Comparison of ENCODE assay signal across 18 mouse cellular contexts in genomic region chr11:28327878-28328277, GRCm38 (mm10). TPM values are rescaled to one million over a fixed set of nuclear protein-coding genes. Genes with fewer than 3 reads are reported as not detected.
"Had no signal": no experiment of that assay in that cellular context is flagged by ENCODE, and none has a peak within 500 bp of the region (broad histone marks: within the 10 kb centered on the region; RNA-seq: fewer than 3 reads in every experiment).

No protein-coding gene starts in this region.

- H3K36me3 ChIP-seq: neural tube, embryonic 13.5 days; neural tube, embryonic 15.5 days; stomach, embryonic 15.5 days had no signal

- H3K4me2 ChIP-seq: neural tube, embryonic 13.5 days; neural tube, embryonic 15.5 days; stomach, embryonic 15.5 days had no signal

- H3K4me1 ChIP-seq: neural tube, embryonic 13.5 days; neural tube, embryonic 15.5 days; stomach, embryonic 15.5 days had no signal

- DNase-seq: retina, postnatal 1 day; right cerebral cortex, adult 18-20 months; right cerebral cortex, postnatal 14 days; right cerebral cortex, postnatal 25 days; right cerebral cortex, postnatal 4 days; spleen, adult 18-20 months; thymus, adult 18-20 months; thymus, adult 2 months; thymus, postnatal 14 days; thymus, postnatal 25 days; thymus, postnatal 36 days; thymus, postnatal 4 days had no signal

- H3K27ac ChIP-seq: neural tube, embryonic 13.5 days; neural tube, embryonic 15.5 days; stomach, embryonic 15.5 days; stomach, postnatal 0 days had no signal

- H3K27me3 ChIP-seq: neural tube, embryonic 13.5 days; neural tube, embryonic 15.5 days; stomach, embryonic 15.5 days had no signal

- H3K9ac ChIP-seq: neural tube, embryonic 13.5 days; neural tube, embryonic 15.5 days; stomach, embryonic 15.5 days had no signal

- H3K4me3 ChIP-seq: neural tube, embryonic 13.5 days; neural tube, embryonic 15.5 days; stomach, embryonic 15.5 days had no signal

- H3K9me3 ChIP-seq: neural tube, embryonic 13.5 days; stomach, embryonic 15.5 days had no signal

RNA-seq across cellular contexts. Expression of gene Gm6685, which starts 11.8 kb away (rescaled TPM):
- polyA plus RNA-seq: neural tube, embryonic 13.5 days; neural tube, embryonic 14.5 days; stomach, embryonic 16.5 days; stomach, postnatal 0 days had no signal
